Comparison of ENCODE assay signal across 8 mouse cellular contexts in genomic region chr8:47675786-47676185, GRCm38 (mm10). TPM values are rescaled to one million over a fixed set of nuclear protein-coding genes. Genes with fewer than 3 reads are reported as not detected.
DNase-seq lines count a peak whose midpoint lies in the region; ATAC-seq lines count a peak whose summit lies in the region.

No protein-coding gene starts in this region.

- H3K4me3 ChIP-seq in kidney, embryonic 15.5 days (replicated peaks): peak overlapping the region; percentile 99
- H3K4me3 ChIP-seq in brown adipose tissue, adult 24 weeks (ENCODE audit: insufficient read depth, low read depth, low read length): peak overlapping the region; percentile 90
- peak overlapping the region; percentile 97 for H3K4me3 ChIP-seq in hindbrain, embryonic 10.5 days
- peak overlapping the region; percentile 97 for H3K4me3 ChIP-seq in stomach, embryonic 15.5 days (replicated peaks)

- peak overlapping the region; percentile 88 for H3K9ac ChIP-seq in kidney, embryonic 15.5 days
- peak overlapping the region; percentile 58 for H3K9ac ChIP-seq in stomach, embryonic 15.5 days

- peak overlapping the region; percentile 80 for H3K4me2 ChIP-seq in kidney, embryonic 15.5 days
- H3K4me2 ChIP-seq in stomach, embryonic 15.5 days: peak overlapping the region; percentile 73

- DNase-seq in kidney, adult 11 months: no peak
- peak; percentile 54 to 55 for DNase-seq in CD8-positive naive resting alpha-beta T cell, adult 2 months (ENCODE audit: low read depth in 2 of 2, low spot score in 2 of 2)
- peak; percentile 71 for DNase-seq in hindbrain, embryonic 10.5 days (ENCODE audit: low spot score)
- DNase-seq in gastrocnemius, adult 18-20 months (ENCODE audit: low spot score): no peak

- no peaks in the 10 kb centered on the region for H3K27me3 ChIP-seq in kidney, embryonic 15.5 days
- H3K27me3 ChIP-seq in hindbrain, embryonic 10.5 days (ENCODE audit: insufficient read depth, poor library complexity, severe bottlenecking): no peaks in the 10 kb centered on the region
- H3K27me3 ChIP-seq in stomach, embryonic 15.5 days (replicated peaks): no peaks in the 10 kb centered on the region

- WGBS in kidney, embryonic 15.5 days: 1% methylated on average over 20 of the region's 20 CpGs
- WGBS in hindbrain, embryonic 10.5 days: 1% methylated on average over 20 of the region's 20 CpGs
- under 1% methylated on average over 20 of the region's 20 CpGs for WGBS in stomach, embryonic 15.5 days

- H3K4me1 ChIP-seq in kidney, embryonic 15.5 days: peaks cover 16% of the 10 kb centered on the region
- no peaks in the 10 kb centered on the region for H3K4me1 ChIP-seq in brown adipose tissue, adult 24 weeks (ENCODE audit: control insufficient read depth, insufficient read depth, insufficient read length, low read length)
- H3K4me1 ChIP-seq in hindbrain, embryonic 10.5 days (replicated peaks): peaks cover 18% of the 10 kb centered on the region
- H3K4me1 ChIP-seq in stomach, embryonic 15.5 days: 0 out of 2 replicates have a peak, but pooled peaks cover 3% of the 10 kb centered on the region

- no peaks in the 10 kb centered on the region for H3K36me3 ChIP-seq in kidney, embryonic 15.5 days
- peaks cover 10% of the 10 kb centered on the region for H3K36me3 ChIP-seq in hindbrain, embryonic 10.5 days
- no peaks in the 10 kb centered on the region for H3K36me3 ChIP-seq in stomach, embryonic 15.5 days

- ATAC-seq in kidney, embryonic 15.5 days (replicated peaks; ENCODE audit: low FRiP score): no peak; the same call in 1 of the 2 replicates
- ATAC-seq in megakaryocyte, adult 5-6 weeks (ENCODE audit: poor library complexity, severe bottlenecking): peak; percentile 9; the same call in 1 of the 2 replicates
- ATAC-seq in stomach, embryonic 15.5 days (ENCODE audit: insufficient read depth, low FRiP score, low read depth): peak; percentile 0; the same call in 1 of the 2 replicates

- no peaks in the 10 kb centered on the region for H3K9me3 ChIP-seq in kidney, embryonic 15.5 days (replicated peaks)
- H3K9me3 ChIP-seq in hindbrain, embryonic 10.5 days: no peaks in the 10 kb centered on the region; the same call in 1 of the 2 replicates
- no peaks in the 10 kb centered on the region for H3K9me3 ChIP-seq in stomach, embryonic 15.5 days

- H3K27ac ChIP-seq in kidney, embryonic 15.5 days: peak overlapping the region; percentile 99
- peak overlapping the region; percentile 91 for H3K27ac ChIP-seq in brown adipose tissue, adult 24 weeks (replicated peaks; ENCODE audit: low read depth, low read length)
- peak overlapping the region; percentile 98 for H3K27ac ChIP-seq in hindbrain, embryonic 10.5 days
- H3K27ac ChIP-seq in stomach, embryonic 15.5 days: peak overlapping the region; percentile 97

RNA-seq across cellular contexts. Expression of gene Ing2, which starts 0.4 kb away (rescaled TPM):
- polyA plus RNA-seq in kidney, embryonic 15.5 days (2015; fragmentation: Nextera tagmentation; extraction: Ambion mirVana): 10.8 and 13.0 TPM in 2 replicates
- 8.8 and 15.4 TPM in 2 replicates for polyA plus RNA-seq in brown adipose tissue, adult 24 weeks (2012; ENCODE audit: insufficient read depth, insufficient read length, missing spikeins)
- polyA plus RNA-seq in hindbrain, embryonic 10.5 days (2016; fragmentation: Nextera tagmentation; extraction: Ambion mirVana): 11.4 and 11.7 TPM in 2 replicates
- 51.2 and 52.0 TPM in 2 replicates for total RNA-seq in megakaryocyte, adult 5-6 weeks (2015)
- total RNA-seq in megakaryocyte, adult 5-6 weeks (2017): 23.7 and 32.1 TPM in 2 replicates
- 13.3 and 15.8 TPM in 2 replicates for polyA plus RNA-seq in stomach, embryonic 15.5 days (2015; fragmentation: Nextera tagmentation; extraction: Ambion mirVana)
- 10 to 100 TPM; 17.9 to 18.6 TPM for total RNA-seq in gastrocnemius, adult 18-20 months (2021)

RNA-seq across cellular contexts. Expression of gene Cdkn2aip, which starts 37.9 kb away (rescaled TPM):
- polyA plus RNA-seq in kidney, embryonic 15.5 days (2015; fragmentation: Nextera tagmentation; extraction: Ambion mirVana): 24.5 and 27.9 TPM in 2 replicates
- 5.0 and 6.1 TPM in 2 replicates for polyA plus RNA-seq in brown adipose tissue, adult 24 weeks (2012; ENCODE audit: insufficient read depth, insufficient read length, missing spikeins)
- polyA plus RNA-seq in hindbrain, embryonic 10.5 days (2016; fragmentation: Nextera tagmentation; extraction: Ambion mirVana): 39.2 and 39.9 TPM in 2 replicates
- total RNA-seq in megakaryocyte, adult 5-6 weeks (2015): 9.8 and 11.2 TPM in 2 replicates
- total RNA-seq in megakaryocyte, adult 5-6 weeks (2017): 19.1 and 23.4 TPM in 2 replicates
- 21.4 and 21.6 TPM in 2 replicates for polyA plus RNA-seq in stomach, embryonic 15.5 days (2015; fragmentation: Nextera tagmentation; extraction: Ambion mirVana)
- 1 to 10 TPM; 5.0 to 5.7 TPM for total RNA-seq in gastrocnemius, adult 18-20 months (2021)

Comparison
In these comparisons a context has a peak if more than half of its experiments do, and no peak if none do; other contexts are left out.
1. DNase-seq: peak in CD8-positive naive resting alpha-beta T cell, adult 2 months (2 of 2) and hindbrain, embryonic 10.5 days (single experiment); none in kidney, adult 11 months (single experiment) and gastrocnemius, adult 18-20 months (single experiment).
2. Peak in every context shown above with its lines, with median percentiles within 50 percentile points of each other: H3K27ac ChIP-seq and H3K4me3 ChIP-seq.